Comparison of ENCODE assay signal across 8 mouse cellular contexts in the genomic region with DNA sequence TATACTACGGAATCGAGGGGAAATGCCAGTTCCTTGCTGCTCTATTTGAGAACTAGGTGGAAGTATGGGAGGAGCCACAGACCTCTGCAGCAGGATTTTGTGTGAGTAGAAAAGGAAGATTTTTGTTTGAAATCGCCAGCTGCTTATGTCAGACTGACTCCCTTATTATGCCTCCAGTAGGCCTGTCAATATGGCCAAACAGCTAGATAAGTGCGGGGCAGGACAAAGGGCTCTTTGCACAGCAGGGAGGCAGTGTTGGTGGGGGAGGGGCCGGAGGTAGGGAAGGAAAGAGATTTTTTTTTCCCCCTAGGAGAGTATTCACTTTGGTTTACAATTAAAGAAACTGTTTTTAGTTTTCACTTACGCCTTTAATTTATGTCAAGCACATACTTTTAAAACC. TPM values are rescaled to one million over a fixed set of nuclear protein-coding genes. Genes with fewer than 3 reads are reported as not detected.
A peak's percentile ranks its signal among the peaks of the same experiment; 100 is the strongest.
DNase-seq lines count a peak whose midpoint lies in the region; ATAC-seq lines count a peak whose summit lies in the region.

No protein-coding gene starts in this region.

- H3K4me3 ChIP-seq in hindbrain, embryonic 10.5 days: peak overlapping the region; percentile 40
- 0 out of 2 replicates have a peak overlapping the region, but pooled peaks have one; percentile 5 for H3K4me3 ChIP-seq in liver, embryonic 12.5 days
- H3K4me3 ChIP-seq in stomach, embryonic 14.5 days (ENCODE audit: low read depth, low read length): no peak overlapping the region

- WGBS in hindbrain, embryonic 10.5 days: 12% methylated on average over 6 of the region's 6 CpGs
- WGBS in liver, embryonic 12.5 days (ENCODE audit: insufficient replicate concordance): 31% methylated on average over 6 of the region's 6 CpGs
- 14% methylated on average over 6 of the region's 6 CpGs for WGBS in stomach, embryonic 14.5 days

- DNase-seq in layer of hippocampus, adult 9-11 months: peak; percentile 23
- no peak for DNase-seq in layer of hippocampus, adult 9-10 months (ENCODE audit: low spot score)
- DNase-seq in embryo, embryonic 9.5 days (ENCODE audit: extremely low spot score): peak; percentile 48
- peak; percentile 68 for DNase-seq in hindbrain, embryonic 10.5 days (ENCODE audit: low spot score)
- no peak for DNase-seq in ovary, postnatal 36 days (ENCODE audit: low spot score)

- peak overlapping the region; percentile 50 for H3K4me2 ChIP-seq in liver, embryonic 12.5 days
- H3K4me2 ChIP-seq in stomach, embryonic 14.5 days (replicated peaks; ENCODE audit: low read depth, low read length): peak overlapping the region; percentile 30

- H3K4me1 ChIP-seq in hindbrain, embryonic 10.5 days (replicated peaks): peaks cover 59% of the 10 kb centered on the region
- peaks cover 48% of the 10 kb centered on the region for H3K4me1 ChIP-seq in liver, embryonic 12.5 days
- peaks cover 19% of the 10 kb centered on the region; the same call in 1 of the 2 replicates for H3K4me1 ChIP-seq in stomach, embryonic 14.5 days (ENCODE audit: control insufficient read depth, insufficient read depth, low read length)

- ATAC-seq in liver, embryonic 12.5 days: no peak
- ATAC-seq in stomach, embryonic 14.5 days (ENCODE audit: insufficient number of reproducible peaks, insufficient read depth, low FRiP score, low read depth): 0 out of 2 replicates have a peak, but pooled peaks have one; percentile 46
- no peak for ATAC-seq in erythroid progenitor cell, adult 5-6 weeks (replicated peaks; ENCODE audit: low FRiP score, poor library complexity, severe bottlenecking)

- peak overlapping the region; percentile 83 for H3K27ac ChIP-seq in hindbrain, embryonic 10.5 days
- peak overlapping the region; percentile 43; the same call in 1 of the 2 replicates for H3K27ac ChIP-seq in liver, embryonic 12.5 days
- H3K27ac ChIP-seq in stomach, embryonic 14.5 days (ENCODE audit: low read length): peak overlapping the region; percentile 61; the same call in 1 of the 2 replicates

- H3K27me3 ChIP-seq in hindbrain, embryonic 10.5 days (ENCODE audit: insufficient read depth, poor library complexity, severe bottlenecking): no peaks in the 10 kb centered on the region
- H3K27me3 ChIP-seq in liver, embryonic 12.5 days (replicated peaks): no peaks in the 10 kb centered on the region
- H3K27me3 ChIP-seq in stomach, embryonic 14.5 days (ENCODE audit: control insufficient read depth, insufficient read depth, low read length): no peaks in the 10 kb centered on the region

- peak overlapping the region; percentile 30; the same call in 1 of the 2 replicates for H3K9ac ChIP-seq in liver, embryonic 12.5 days
- H3K9ac ChIP-seq in stomach, embryonic 14.5 days (replicated peaks; ENCODE audit: low read depth, low read length): no peak overlapping the region

- no peaks in the 10 kb centered on the region for H3K9me3 ChIP-seq in hindbrain, embryonic 10.5 days
- no peaks in the 10 kb centered on the region for H3K9me3 ChIP-seq in liver, embryonic 12.5 days (replicated peaks)
- H3K9me3 ChIP-seq in stomach, embryonic 14.5 days (ENCODE audit: control insufficient read depth, low read depth, low read length): no peaks in the 10 kb centered on the region

- H3K36me3 ChIP-seq in hindbrain, embryonic 10.5 days: no peaks in the 10 kb centered on the region
- H3K36me3 ChIP-seq in liver, embryonic 12.5 days: peaks cover 20% of the 10 kb centered on the region; the same call in 1 of the 2 replicates
- H3K36me3 ChIP-seq in stomach, embryonic 14.5 days (ENCODE audit: control insufficient read depth, insufficient read depth, low read length): no peaks in the 10 kb centered on the region

RNA-seq across cellular contexts. Expression of gene Setd5, which starts 5.1 kb away (rescaled TPM):
- 71.2 and 82.4 TPM in 2 replicates for polyA plus RNA-seq in hindbrain, embryonic 10.5 days (2016; fragmentation: Nextera tagmentation; extraction: Ambion mirVana)
- 27.2 and 30.1 TPM in 2 replicates for polyA plus RNA-seq in liver, embryonic 12.5 days (2016; fragmentation: Nextera tagmentation; extraction: Ambion mirVana)
- polyA plus RNA-seq in stomach, embryonic 14.5 days (2014; fragmentation: Nextera tagmentation; extraction: Ambion mirVana): 114 and 123 TPM in 2 replicates
- 103 and 106 TPM in 2 replicates for total RNA-seq in erythroid progenitor cell, adult 5-6 weeks (2015; ENCODE audit: low replicate concordance)
- total RNA-seq in erythroid progenitor cell, adult 5-6 weeks (2017; ENCODE audit: low replicate concordance): 92.4 and 110 TPM in 2 replicates

RNA-seq across cellular contexts. Expression of gene Thumpd3, which starts 36.2 kb away (rescaled TPM):
- polyA plus RNA-seq in hindbrain, embryonic 10.5 days (2016; fragmentation: Nextera tagmentation; extraction: Ambion mirVana): 61.0 and 66.1 TPM in 2 replicates
- polyA plus RNA-seq in liver, embryonic 12.5 days (2016; fragmentation: Nextera tagmentation; extraction: Ambion mirVana): 53.1 and 57.0 TPM in 2 replicates
- polyA plus RNA-seq in stomach, embryonic 14.5 days (2014; fragmentation: Nextera tagmentation; extraction: Ambion mirVana): 42.6 and 47.0 TPM in 2 replicates
- total RNA-seq in erythroid progenitor cell, adult 5-6 weeks (2015; ENCODE audit: low replicate concordance): 31.4 and 43.2 TPM in 2 replicates
- total RNA-seq in erythroid progenitor cell, adult 5-6 weeks (2017; ENCODE audit: low replicate concordance): 21.4 and 32.3 TPM in 2 replicates

Comparison
In these comparisons a context has a peak if more than half of its experiments do, and no peak if none do; other contexts are left out.
1. DNase-seq: peak in layer of hippocampus, adult 9-11 months (single experiment), embryo, embryonic 9.5 days (single experiment) and hindbrain, embryonic 10.5 days (single experiment); none in layer of hippocampus, adult 9-10 months (single experiment) and ovary, postnatal 36 days (single experiment).
2. Peak in every context shown above with its lines, with median percentiles within 50 percentile points of each other: H3K27ac ChIP-seq.